Mouse (Mus musculus) embryonic facial prominence, embryonic 11.5 days (tissue): ENCODE measurements around the gene Hist2h4. TPM values are rescaled to one million over a fixed set of nuclear protein-coding genes. Genes with fewer than 3 reads are reported as not detected.
"Not testable (repeated sequence)": the region's sequence is repeated elsewhere in the genome, so short reads cannot be mapped to it uniquely, and the experiment has no call there.

Source experiments
- ATAC-seq: fragments of 200-750 bp; cut with Nextera tagmentation; replicated peaks from 2 replicates; pipeline ENCODE4 v1.8.0; 2017; ENCODE audit warnings: low read depth; ENCODE audit not compliant: insufficient number of reproducible peaks, low FRiP score, low TSS enrichment
- DNase-seq: peaks from one replicate; pipeline ENCODE4 v3.0.0-alpha.2; 2015; ENCODE audit warnings: low spot score
- H3K27ac ChIP-seq: fragments of 300-500 bp; sonication (generic); replicated peaks from 2 replicates; pipeline ENCODE4 v1.5.1; 2014; ENCODE audit warnings: mild to moderate bottlenecking, low read depth, low read length, control low read depth
- H3K27me3 ChIP-seq: fragments of 300-500 bp; sonication (generic); 2 replicates; pipeline ENCODE4 v1.6.1; 2014; ENCODE audit warnings: mild to moderate bottlenecking, low read length, moderate library complexity, mixed read lengths; ENCODE audit not compliant: control insufficient read depth, insufficient read depth
- H3K36me3 ChIP-seq: fragments of 300-500 bp; sonication (generic); replicated peaks from 2 replicates; pipeline ENCODE4 v1.6.1; 2014; ENCODE audit warnings: low read depth, mild to moderate bottlenecking, low read length, moderate library complexity, mixed read lengths; ENCODE audit not compliant: control insufficient read depth, insufficient read depth
- H3K4me1 ChIP-seq: fragments of 300-500 bp; sonication (generic); 2 replicates; pipeline ENCODE4 v1.6.1; 2014; ENCODE audit warnings: low read length, mixed read lengths; ENCODE audit not compliant: control insufficient read depth, insufficient read depth
- H3K4me2 ChIP-seq: fragments of 300-500 bp; sonication (generic); 2 replicates; pipeline ENCODE4 v1.6.1; 2014; ENCODE audit warnings: low read depth, mild to moderate bottlenecking, control low read depth, low read length, moderate library complexity
- H3K4me3 ChIP-seq: fragments of 300-500 bp; sonication (generic); 2 replicates; pipeline ENCODE4 v1.5.1; 2014; ENCODE audit warnings: low read depth, low read length, control low read depth
- H3K9ac ChIP-seq: fragments of 300-500 bp; sonication (generic); replicated peaks from 2 replicates; pipeline ENCODE4 v1.6.1; 2014; ENCODE audit warnings: mild to moderate bottlenecking, control low read depth, low read length
- H3K9me3 ChIP-seq: fragments of 300-500 bp; sonication (generic); replicated peaks from 2 replicates; pipeline ENCODE4 v1.6.1; 2016; ENCODE audit warnings: mild to moderate bottlenecking, low read length, inconsistent platforms, mixed read lengths; ENCODE audit not compliant: control insufficient read depth
- WGBS: fragments of 180-500 bp; shearing (Covaris S2); extraction: QIAGEN DNeasy Blood & Tissue Kit; methylation state at CpG from one replicate; pipeline ENCODE4 v1.1.7; 2014; 5-methylcytosine and 5-hydroxymethylcytosine counted together
- polyA plus RNA-seq: library from polyadenylated mRNA; unstranded; fragments of >200 nt; fragmentation: Nextera tagmentation; extraction: Ambion mirVana; gene quantifications from 2 replicates; pipeline ENCODE4 v1.2.1, GENCODE M21; 2014

The Hist2h4 gene
- polyA plus RNA-seq, 1 experiment from 2014 or later, result 4.4 TPM

GRCm38 (mm10) chr3:96277800-96278624 is 14.9 kb upstream of the Hist2h4 start:
- ATAC-seq, result peak; percentile 94
- Histone ChIP-seq H3K36me3 (no peaks in the 10 kb centered on the region), H3K27me3 (no peaks in the 10 kb centered on the region), H3K27ac (0 out of 2 replicates have a peak overlapping the region, but pooled peaks have one; percentile 48), H3K9me3 (no peaks in the 10 kb centered on the region), H3K4me3 (peak overlapping the region; percentile 39), H3K9ac (peak overlapping the region; percentile 74), H3K4me1 (no peaks in the 10 kb centered on the region), H3K4me2 (peak overlapping the region; percentile 84)
- peak; percentile 91 for DNase-seq
- WGBS, result under 1% methylated on average over 49 of the region's 49 CpGs

GRCm38 (mm10) chr3:96277428-96277799 is 14.3 kb upstream of the Hist2h4 start:
- ATAC-seq, result no peak; the same call in none of the 2 replicates
- no peaks in the 10 kb centered on the region for H3K9me3 ChIP-seq
- peak overlapping the region; percentile 74 for H3K9ac ChIP-seq
- H3K27me3 ChIP-seq, result no peaks in the 10 kb centered on the region
- peak; percentile 71 for DNase-seq
- WGBS, result 8% methylated on average over 8 of the region's 8 CpGs
- 0 out of 2 replicates have a peak overlapping the region, but pooled peaks have one; percentile 47 for H3K27ac ChIP-seq
- peak overlapping the region; percentile 39 for H3K4me3 ChIP-seq
- H3K4me2 ChIP-seq, result peak overlapping the region; percentile 84
- H3K36me3 ChIP-seq, result no peaks in the 10 kb centered on the region
- no peaks in the 10 kb centered on the region for H3K4me1 ChIP-seq

GRCm38 (mm10) chr3:96273591-96274465 is 10.7 kb upstream of the Hist2h4 start:
- no peak overlapping the region for H3K4me2 ChIP-seq
- DNase-seq (no peak), ATAC-seq (no peak)
- H3K9ac ChIP-seq, result no peak overlapping the region
- no peak overlapping the region for H3K4me3 ChIP-seq
- no peaks in the 10 kb centered on the region for H3K27me3 ChIP-seq
- H3K36me3 ChIP-seq, result no peaks in the 10 kb centered on the region
- no peaks in the 10 kb centered on the region for H3K9me3 ChIP-seq
- H3K27ac ChIP-seq, result no peak overlapping the region
- WGBS, result 87% methylated on average over 17 of the region's 17 CpGs
- H3K4me1 ChIP-seq, result no peaks in the 10 kb centered on the region

DNA sequence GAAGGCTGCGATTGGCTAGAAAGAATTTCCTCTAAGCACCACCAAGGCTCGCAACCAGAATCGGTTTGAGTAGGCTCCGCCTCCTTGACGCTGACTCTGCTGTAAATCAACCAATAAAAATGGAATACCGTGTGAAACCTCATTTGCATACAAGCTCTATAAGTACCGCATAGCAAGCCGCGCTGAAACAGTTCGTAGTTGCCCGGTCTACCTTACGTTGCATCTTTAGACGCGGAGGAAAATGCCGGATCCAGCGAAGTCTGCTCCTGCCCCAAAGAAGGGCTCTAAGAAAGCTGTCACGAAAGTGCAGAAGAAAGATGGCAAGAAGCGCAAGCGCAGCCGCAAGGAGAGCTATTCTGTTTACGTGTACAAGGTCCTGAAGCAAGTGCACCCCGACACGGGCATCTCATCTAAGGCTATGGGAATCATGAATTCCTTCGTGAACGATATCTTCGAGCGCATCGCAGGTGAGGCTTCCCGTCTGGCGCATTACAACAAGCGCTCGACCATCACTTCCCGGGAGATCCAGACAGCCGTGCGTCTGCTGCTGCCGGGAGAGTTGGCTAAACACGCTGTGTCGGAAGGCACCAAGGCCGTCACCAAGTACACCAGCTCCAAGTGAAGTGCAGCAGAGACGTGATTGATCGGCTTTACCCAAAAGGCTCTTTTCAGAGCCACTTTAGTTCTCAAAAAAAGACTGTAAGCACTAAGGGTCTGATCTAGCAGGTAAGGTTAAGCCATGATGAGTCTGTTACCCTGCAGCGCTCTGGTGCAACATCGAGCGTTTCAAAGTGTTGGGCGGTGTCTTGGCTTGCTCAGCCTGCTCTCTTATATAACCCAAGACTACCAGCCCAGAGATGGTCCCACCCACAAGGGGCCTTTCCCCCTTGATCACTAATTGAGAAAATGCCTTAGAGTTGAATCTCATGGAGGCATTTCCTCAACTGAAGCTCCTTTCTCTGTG is 6.7 kb upstream of the Hist2h4 start, which contains the start of gene Hist2h2bb:
Gene Hist2h2bb, plus strand, starts transcription at position 242 of the 964 bp plus-strand sequence.
- Histone ChIP-seq H3K27ac (peak within 1 kb of the TSS; percentile 95), H3K4me2 (peak within 1 kb of the TSS; percentile 48), H3K9me3 (no peaks in the 10 kb centered on the region), H3K4me3 (peak within 1 kb of the TSS; percentile 47), H3K9ac (peak within 1 kb of the TSS; percentile 75), H3K27me3 (no peaks in the 10 kb centered on the region), H3K36me3 (no peaks in the 10 kb centered on the region), H3K4me1 (no peaks in the 10 kb centered on the region)
- peak; percentile 98 for DNase-seq
- ATAC-seq, result peak; percentile 95
- under 1% methylated on average over 45 of the region's 45 CpGs for WGBS

DNA sequence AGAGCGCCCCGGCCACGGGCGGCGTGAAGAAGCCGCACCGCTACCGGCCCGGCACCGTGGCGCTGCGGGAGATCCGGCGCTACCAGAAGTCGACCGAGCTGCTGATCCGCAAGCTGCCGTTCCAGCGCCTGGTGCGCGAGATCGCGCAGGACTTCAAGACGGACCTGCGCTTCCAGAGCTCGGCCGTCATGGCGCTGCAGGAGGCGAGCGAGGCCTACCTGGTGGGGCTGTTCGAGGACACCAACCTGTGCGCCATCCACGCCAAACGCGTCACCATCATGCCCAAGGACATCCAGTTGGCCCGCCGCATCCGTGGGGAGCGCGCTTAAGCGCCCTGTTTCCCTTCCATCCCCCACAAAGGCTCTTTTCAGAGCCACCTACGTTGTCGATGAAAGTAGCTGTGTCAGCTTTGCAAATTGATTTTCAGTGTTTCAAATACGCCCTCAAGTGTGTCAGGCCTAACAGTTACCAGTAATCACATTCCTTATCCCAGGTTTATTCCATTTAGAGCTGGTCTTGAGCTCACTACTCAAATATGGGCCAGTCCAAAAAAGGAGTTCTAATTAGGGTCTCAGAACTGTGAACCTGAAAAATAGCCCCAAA is 5.8 kb upstream of the Hist2h4 start:
- not testable (repeated sequence) for DNase-seq, H3K36me3 ChIP-seq, H3K4me1 ChIP-seq, H3K9me3 ChIP-seq, H3K27me3 ChIP-seq
- 0% methylated on average over 9 of the region's 44 CpGs for WGBS
- Histone ChIP-seq H3K9ac (peak overlapping the region; percentile 75), H3K4me3 (peak overlapping the region; percentile 47), H3K4me2 (peak overlapping the region; percentile 48), H3K27ac (peak overlapping the region; percentile 95)
- ATAC-seq, result peak; percentile 35

DNA sequence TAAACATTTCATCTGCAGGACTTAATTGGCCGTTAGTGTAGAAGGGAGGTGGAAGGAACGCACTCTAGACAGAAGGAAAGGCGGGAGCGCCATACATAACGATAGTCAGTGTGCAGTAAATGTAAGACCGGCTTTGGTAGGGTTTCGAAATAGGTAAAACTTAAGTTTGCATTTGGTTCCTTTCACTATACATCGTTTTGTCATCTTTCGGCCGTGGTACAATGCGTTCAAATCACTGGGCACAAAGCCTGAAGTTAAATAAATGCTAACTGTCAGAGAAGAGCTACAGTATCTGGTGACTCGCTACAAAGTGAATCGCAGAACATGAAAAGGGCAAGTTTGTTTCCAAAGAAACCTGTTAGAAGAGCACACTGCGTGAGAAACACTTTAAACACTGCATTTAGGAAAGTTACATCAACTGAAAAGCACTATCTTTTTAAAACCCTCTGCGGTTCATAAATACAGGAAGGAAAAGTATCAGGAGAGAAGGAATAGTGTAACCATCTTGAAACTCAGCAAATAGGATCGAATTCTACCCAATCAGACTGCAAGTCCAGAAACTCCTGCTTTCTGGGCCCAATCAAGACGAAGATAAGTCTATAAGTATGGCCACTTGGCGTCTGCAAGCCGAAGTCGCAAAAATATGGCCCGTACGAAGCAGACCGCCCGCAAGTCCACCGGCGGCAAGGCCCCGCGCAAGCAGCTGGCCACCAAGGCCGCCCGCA is 5.1 kb upstream of the Hist2h4 start, which contains the start of gene Hist2h3b:
Gene Hist2h3b, plus strand, starts transcription at position 604 of the 725 bp plus-strand sequence.
- peak within 1 kb of the TSS; percentile 47 for H3K4me3 ChIP-seq
- H3K27me3 ChIP-seq, result no peaks in the 10 kb centered on the region
- H3K9ac ChIP-seq, result peak within 1 kb of the TSS; percentile 75
- ATAC-seq (peak; percentile 58; the same call in 1 of the 2 replicates), DNase-seq (peak; percentile 89)
- H3K4me1 ChIP-seq, result no peaks in the 10 kb centered on the region; the same call in 1 of the 2 replicates
- peak within 1 kb of the TSS; percentile 95 for H3K27ac ChIP-seq
- no peaks in the 10 kb centered on the region for H3K36me3 ChIP-seq
- H3K9me3 ChIP-seq, result no peaks in the 10 kb centered on the region
- H3K4me2 ChIP-seq, result peak within 1 kb of the TSS; percentile 48
- 24% methylated on average over 29 of the region's 30 CpGs for WGBS
